Comparison of ENCODE assay signal across 16 mouse cellular contexts in genomic region chr11:75538970-75539299, GRCm38 (mm10). TPM values are rescaled to one million over a fixed set of nuclear protein-coding genes. Genes with fewer than 3 reads are reported as not detected.
DNase-seq lines count a peak whose midpoint lies in the region; ATAC-seq and TF ChIP-seq lines count a peak whose summit lies in the region.
"Had no signal": no experiment of that assay in that cellular context is flagged by ENCODE, and none has a peak within 500 bp of the region (broad histone marks: within the 10 kb centered on the region; RNA-seq: fewer than 3 reads in every experiment).

No protein-coding gene starts in this region.

- H3K9ac ChIP-seq in lung, embryonic 15.5 days, result no peak overlapping the region
- H3K9ac ChIP-seq in neural tube, embryonic 14.5 days (replicated peaks; ENCODE audit: low read depth, low read length), result no peak overlapping the region
- H3K9ac ChIP-seq: intestine, embryonic 15.5 days; stomach, embryonic 15.5 days had no signal

- no peaks in the 10 kb centered on the region for H3K9me3 ChIP-seq in lung, embryonic 15.5 days
- no peaks in the 10 kb centered on the region for H3K9me3 ChIP-seq in neural tube, embryonic 14.5 days (ENCODE audit: control insufficient read depth, low read length)
- H3K9me3 ChIP-seq: heart, embryonic 10.5 days; intestine, embryonic 15.5 days; limb, embryonic 12.5 days; stomach, embryonic 15.5 days had no signal

- WGBS in lung, embryonic 15.5 days, result 69% methylated on average over 13 of the region's 13 CpGs
- WGBS in neural tube, embryonic 14.5 days, result 88% methylated on average over 13 of the region's 13 CpGs

- no peaks in the 10 kb centered on the region for H3K27me3 ChIP-seq in lung, embryonic 15.5 days
- no peaks in the 10 kb centered on the region for H3K27me3 ChIP-seq in neural tube, embryonic 14.5 days (ENCODE audit: control insufficient read depth, insufficient read depth, low read length)
- H3K27me3 ChIP-seq: intestine, embryonic 15.5 days; limb, embryonic 12.5 days; Patski; stomach, embryonic 15.5 days had no signal

- peaks cover 42% of the 10 kb centered on the region for H3K4me1 ChIP-seq in lung, embryonic 15.5 days
- H3K4me1 ChIP-seq in neural tube, embryonic 14.5 days (ENCODE audit: control insufficient read depth, insufficient read depth, low read length), result peaks cover 32% of the 10 kb centered on the region

- no peak for DNase-seq in gastrocnemius, adult 2 months
- DNase-seq in gastrocnemius, adult 18-20 months (ENCODE audit: low spot score), result no peak
- no peak for DNase-seq in lung, adult 18-20 months
- DNase-seq in T-cell, adult 2 months (ENCODE audit: low spot score), result peak; percentile 65
- DNase-seq in adrenal gland, adult 18-20 months (ENCODE audit: low spot score in 2 of 2), result no peak
- no peak for DNase-seq in urinary bladder, adult 2 months (ENCODE audit: low spot score)
- DNase-seq: adrenal gland, postnatal 36 days; B cell, adult 2 months; lung, postnatal 10 days had no signal

- no peaks in the 10 kb centered on the region for H3K36me3 ChIP-seq in lung, embryonic 15.5 days
- H3K36me3 ChIP-seq in neural tube, embryonic 14.5 days (ENCODE audit: control insufficient read depth, insufficient read depth, low read length), result no peaks in the 10 kb centered on the region; the same call in 1 of the 2 replicates
- H3K36me3 ChIP-seq: heart, embryonic 10.5 days; intestine, embryonic 15.5 days; limb, embryonic 12.5 days; stomach, embryonic 15.5 days had no signal

- H3K4me2 ChIP-seq in lung, embryonic 15.5 days, result no peak overlapping the region
- no peak overlapping the region for H3K4me2 ChIP-seq in neural tube, embryonic 14.5 days (ENCODE audit: low read depth, low read length)
- H3K4me2 ChIP-seq: intestine, embryonic 15.5 days; limb, embryonic 12.5 days; stomach, embryonic 15.5 days had no signal

- intact Hi-C loops in gastrocnemius, adult 2 months (cut with DNase I), result no loop called here

- TF ChIP-seq CTCF in gastrocnemius, adult 2 months (IDR thresholded peaks at IDR 0.05), result no peak

- H3K4me3 ChIP-seq in gastrocnemius, adult 2 months, result no peak overlapping the region
- no peak overlapping the region for H3K4me3 ChIP-seq in lung, embryonic 15.5 days
- H3K4me3 ChIP-seq in neural tube, embryonic 14.5 days (ENCODE audit: low read depth, low read length), result no peak overlapping the region
- H3K4me3 ChIP-seq: heart, embryonic 10.5 days; intestine, embryonic 15.5 days; limb, embryonic 12.5 days; stomach, embryonic 15.5 days had no signal

- ATAC-seq in lung, embryonic 15.5 days (ENCODE audit: borderline replicate concordance, extremely low read depth, low FRiP score, low TSS enrichment), result no peak
- ATAC-seq in neural tube, embryonic 14.5 days (ENCODE audit: low read depth), result no peak
- ATAC-seq: intestine, embryonic 15.5 days; Patski had no signal

- peak overlapping the region; percentile 75; the same call in 1 of the 2 replicates for H3K27ac ChIP-seq in gastrocnemius, adult 2 months
- H3K27ac ChIP-seq in lung, embryonic 15.5 days, result peak overlapping the region; percentile 85
- 0 out of 2 replicates have a peak overlapping the region, but pooled peaks have one; percentile 0 for H3K27ac ChIP-seq in neural tube, embryonic 14.5 days (ENCODE audit: low read depth, low read length)
- H3K27ac ChIP-seq: intestine, embryonic 15.5 days; stomach, embryonic 15.5 days had no signal

RNA-seq across cellular contexts. Expression of gene Slc43a2, which starts 7.4 kb away (rescaled TPM):
- total RNA-seq in gastrocnemius, adult 2 months (2021), result 10 to 100 TPM; 19.0 to 41.6 TPM
- total RNA-seq in gastrocnemius, adult 18-20 months (2021), result 10 to 100 TPM; 24.0 to 32.2 TPM
- 5.6 and 6.9 TPM in 2 replicates for polyA plus RNA-seq in lung, embryonic 15.5 days (2015; fragmentation: Nextera tagmentation; extraction: Ambion mirVana)
- 15.5 and 17.0 TPM in 2 replicates for polyA plus RNA-seq in neural tube, embryonic 14.5 days (2014; fragmentation: Nextera tagmentation; extraction: Ambion mirVana)
- 10 to 100 TPM; 22.8 to 29.1 TPM for total RNA-seq in adrenal gland, adult 18-20 months (2021)
- 11.3 and 12.5 TPM in 2 replicates for polyA plus RNA-seq in urinary bladder, adult 2 months (2012; rRNA removed)

RNA-seq across cellular contexts. Expression of gene Scarf1, which starts 25.6 kb away (rescaled TPM):
- total RNA-seq in gastrocnemius, adult 2 months (2021), result 1 to 10 TPM; 2.4 to 5.7 TPM
- 1 to 10 TPM; 2.4 to 3.3 TPM for total RNA-seq in gastrocnemius, adult 18-20 months (2021)
- 16.2 and 16.3 TPM in 2 replicates for polyA plus RNA-seq in lung, embryonic 15.5 days (2015; fragmentation: Nextera tagmentation; extraction: Ambion mirVana)
- polyA plus RNA-seq in neural tube, embryonic 14.5 days (2014; fragmentation: Nextera tagmentation; extraction: Ambion mirVana), result 1.8 and 3.8 TPM in 2 replicates
- total RNA-seq in adrenal gland, adult 18-20 months (2021), result 1 to 10 TPM; 7.5 TPM
- 4.9 and 6.4 TPM in 2 replicates for polyA plus RNA-seq in urinary bladder, adult 2 months (2012; rRNA removed)

RNA-seq across cellular contexts. Expression of gene Rilp, which starts 29.0 kb away (rescaled TPM):
- total RNA-seq in gastrocnemius, adult 2 months (2021), result 10 to 100 TPM; 33.4 to 41.9 TPM
- total RNA-seq in gastrocnemius, adult 18-20 months (2021), result 10 to 100 TPM; 31.5 to 32.4 TPM
- 0.66 and 0.83 TPM in 2 replicates for polyA plus RNA-seq in lung, embryonic 15.5 days (2015; fragmentation: Nextera tagmentation; extraction: Ambion mirVana)
- 2.8 and 3.5 TPM in 2 replicates for polyA plus RNA-seq in neural tube, embryonic 14.5 days (2014; fragmentation: Nextera tagmentation; extraction: Ambion mirVana)
- 10 to 100 TPM; 11.5 to 20.8 TPM for total RNA-seq in adrenal gland, adult 18-20 months (2021)
- polyA plus RNA-seq in urinary bladder, adult 2 months (2012; rRNA removed), result 6.4 and 7.2 TPM in 2 replicates

RNA-seq across cellular contexts. Expression of gene Pitpna, which starts 49.0 kb away (rescaled TPM):
- total RNA-seq in gastrocnemius, adult 2 months (2021), result 100 to 1,000 TPM; 151 to 206 TPM
- 100 to 1,000 TPM; 168 to 172 TPM for total RNA-seq in gastrocnemius, adult 18-20 months (2021)
- polyA plus RNA-seq in lung, embryonic 15.5 days (2015; fragmentation: Nextera tagmentation; extraction: Ambion mirVana), result 73.4 and 76.8 TPM in 2 replicates
- 128 TPM in 2 replicates for polyA plus RNA-seq in neural tube, embryonic 14.5 days (2014; fragmentation: Nextera tagmentation; extraction: Ambion mirVana)
- total RNA-seq in adrenal gland, adult 18-20 months (2021), result 100 to 1,000 TPM; 152 to 175 TPM
- polyA plus RNA-seq in urinary bladder, adult 2 months (2012; rRNA removed), result 148 and 178 TPM in 2 replicates

RNA-seq across cellular contexts. Expression of gene Prpf8, which starts 52.3 kb away (rescaled TPM):
- total RNA-seq in gastrocnemius, adult 2 months (2021), result 10 to 100 TPM; 69.3 to 76.7 TPM
- 10 to 100 TPM; 70.1 to 70.9 TPM for total RNA-seq in gastrocnemius, adult 18-20 months (2021)
- polyA plus RNA-seq in lung, embryonic 15.5 days (2015; fragmentation: Nextera tagmentation; extraction: Ambion mirVana), result 56.9 and 57.3 TPM in 2 replicates
- polyA plus RNA-seq in neural tube, embryonic 14.5 days (2014; fragmentation: Nextera tagmentation; extraction: Ambion mirVana), result 65.0 and 82.8 TPM in 2 replicates
- total RNA-seq in adrenal gland, adult 18-20 months (2021), result 100 to 1,000 TPM; 118 to 147 TPM
- polyA plus RNA-seq in urinary bladder, adult 2 months (2012; rRNA removed), result 75.7 and 79.3 TPM in 2 replicates

Comparison
In these comparisons a context has a peak if more than half of its experiments do, and no peak if none do; other contexts are left out.
1. H3K27ac ChIP-seq: peak in every context shown above with its lines; median percentile 85 in lung, embryonic 15.5 days; 75 in gastrocnemius, adult 2 months; 0 in neural tube, embryonic 14.5 days.